Mouse (Mus musculus): ENCODE measurements around the gene Celf2.
"Not testable (repeated sequence)": the region's sequence is repeated elsewhere in the genome, so short reads cannot be mapped to it uniquely, and the experiment has no call there.

Gene Celf2

DNA sequence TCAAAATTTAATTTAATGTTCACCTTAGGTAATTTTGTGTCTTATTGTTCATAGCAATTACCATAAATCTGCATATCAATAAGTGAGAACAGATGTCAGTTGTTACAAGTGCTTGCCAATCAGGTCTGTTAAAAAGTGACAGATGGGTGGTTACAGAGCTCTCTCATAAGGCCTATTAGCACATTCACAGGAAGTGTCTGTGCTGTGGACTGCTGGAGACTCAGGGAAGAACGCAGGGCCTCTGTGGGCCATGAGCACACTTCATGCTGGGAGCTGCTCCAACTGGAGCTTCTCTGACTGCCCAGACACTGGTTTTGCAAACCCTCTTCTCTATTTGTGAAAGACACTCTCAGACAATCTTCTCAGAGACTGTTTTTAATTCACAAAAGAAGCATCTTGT, 914.6 kb downstream of the Celf2 start:
- DNase-seq (ENCODE audit: low spot score) = no peak

DNA sequence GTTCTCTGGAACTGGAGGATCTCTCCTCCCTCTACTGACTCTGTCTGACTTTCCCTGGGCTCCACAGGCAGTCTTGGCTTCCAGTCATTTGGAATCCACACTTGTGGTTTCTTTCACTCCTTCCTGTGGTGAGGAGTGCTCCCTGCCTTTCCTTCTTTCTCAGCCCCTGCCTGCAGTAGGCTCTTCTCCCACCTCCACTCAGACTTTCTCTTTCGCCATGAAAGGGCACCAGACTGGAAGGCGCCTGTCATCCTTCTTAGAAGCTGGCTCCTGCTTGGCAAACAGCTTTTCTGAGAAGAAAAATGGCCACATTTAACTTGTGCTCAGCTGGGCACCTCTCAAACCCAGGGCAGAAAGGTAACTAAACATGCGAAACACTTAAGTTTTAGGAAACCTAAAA, 915.2 kb downstream of the Celf2 start:
- no peak for DNase-seq (ENCODE audit: low spot score)

DNA sequence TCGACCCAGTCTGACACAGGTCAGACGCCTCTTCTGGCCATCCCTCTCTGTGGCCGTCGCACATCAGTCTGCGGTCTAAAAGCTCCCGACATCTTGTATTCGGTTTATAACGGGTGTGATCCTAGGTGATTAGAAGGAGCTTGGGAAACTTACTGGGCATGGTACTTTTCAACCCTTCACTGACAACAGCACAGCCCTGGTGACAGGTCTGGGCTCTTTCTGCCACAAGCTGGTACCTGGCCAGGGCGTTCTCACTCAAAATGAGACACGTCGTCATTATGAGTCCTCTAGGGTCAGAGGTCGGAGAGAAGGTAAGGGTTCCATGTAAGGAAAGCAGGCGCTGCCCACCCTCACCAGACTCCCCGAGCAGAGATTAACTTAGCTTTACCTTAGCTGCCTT, 915.6 kb downstream of the Celf2 start:
- DNase-seq (ENCODE audit: low spot score) = no peak

DNA sequence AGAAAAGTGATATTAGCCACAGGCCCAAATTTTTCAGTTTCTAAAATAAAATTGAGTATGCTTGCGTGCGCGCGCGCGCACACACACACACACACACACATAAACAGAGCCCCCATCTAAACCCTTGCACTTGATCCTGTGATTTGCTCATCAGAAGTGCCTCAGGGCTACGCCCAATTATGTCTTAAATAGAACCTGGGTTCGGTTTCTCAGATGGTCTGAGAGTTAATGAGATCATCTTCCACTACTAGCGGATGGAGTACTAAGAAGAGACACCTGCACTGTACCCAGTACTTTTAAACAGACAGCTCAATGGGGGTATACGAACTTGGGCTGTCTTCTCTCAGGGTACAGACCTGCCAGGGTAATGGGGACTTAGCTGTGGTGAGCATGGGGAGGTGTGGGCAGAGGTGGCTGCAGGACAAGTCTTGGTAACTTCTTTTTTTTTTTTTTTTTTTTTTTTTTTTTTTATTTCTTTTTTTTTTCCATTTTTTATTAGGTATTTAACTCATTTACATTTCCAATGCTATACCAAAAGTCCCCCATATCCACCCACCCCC, 923.2 kb downstream of the Celf2 start:
- DNase-seq (ENCODE audit: low spot score) = no peak

DNA sequence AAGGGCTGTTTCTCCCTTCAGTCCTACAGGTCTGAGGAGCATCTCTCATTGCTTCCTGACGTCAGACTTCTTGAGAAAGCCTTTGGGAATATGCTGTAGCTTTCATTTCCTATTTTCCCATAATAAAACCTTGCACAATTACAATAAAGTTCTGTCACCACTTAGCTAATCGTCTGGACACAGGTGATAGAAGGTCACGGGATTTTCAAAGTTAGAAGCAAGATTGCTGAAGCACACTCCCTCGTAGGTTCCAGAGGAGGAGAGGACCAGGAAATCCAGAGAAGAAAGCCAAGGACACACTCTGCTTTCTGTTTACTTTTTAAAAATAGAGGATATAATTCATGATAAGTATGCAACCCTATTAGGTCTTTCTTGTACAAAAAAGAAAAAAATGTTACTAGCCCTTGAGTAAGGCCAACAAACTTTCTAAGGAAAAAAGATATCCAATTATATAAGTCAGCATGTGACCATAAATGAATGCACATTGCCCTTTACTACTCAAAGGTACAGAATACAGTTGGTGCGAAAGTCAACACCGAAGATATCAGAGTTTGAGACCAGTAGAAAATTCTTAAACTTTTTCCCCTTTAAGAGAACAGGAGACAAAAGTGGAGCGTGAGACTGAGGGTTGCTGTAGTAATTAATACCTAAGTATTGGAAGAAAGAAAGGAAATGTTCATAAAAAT, 924.2 kb downstream of the Celf2 start:
- no peak for DNase-seq (ENCODE audit: low spot score)

DNA sequence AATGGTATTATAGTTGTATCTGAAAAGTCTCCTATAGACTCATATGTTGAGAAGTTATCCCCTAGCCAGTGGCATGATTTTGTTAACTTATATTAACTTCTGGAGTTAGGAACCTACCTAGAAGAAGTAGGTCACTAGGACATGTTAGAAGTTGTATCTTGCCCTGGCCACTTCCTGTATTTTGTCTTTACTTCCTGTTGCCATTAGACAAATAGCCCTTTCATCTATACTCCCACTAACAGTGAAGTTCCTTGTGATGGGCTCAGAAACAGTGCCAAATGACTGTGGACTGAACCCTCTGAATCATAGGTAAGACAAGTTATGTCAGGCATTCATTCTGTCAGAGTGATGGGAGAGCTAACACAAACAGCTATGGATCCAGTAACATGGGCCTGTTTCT, 926.7 kb downstream of the Celf2 start:
- DNase-seq (ENCODE audit: low spot score) = no peak

DNA sequence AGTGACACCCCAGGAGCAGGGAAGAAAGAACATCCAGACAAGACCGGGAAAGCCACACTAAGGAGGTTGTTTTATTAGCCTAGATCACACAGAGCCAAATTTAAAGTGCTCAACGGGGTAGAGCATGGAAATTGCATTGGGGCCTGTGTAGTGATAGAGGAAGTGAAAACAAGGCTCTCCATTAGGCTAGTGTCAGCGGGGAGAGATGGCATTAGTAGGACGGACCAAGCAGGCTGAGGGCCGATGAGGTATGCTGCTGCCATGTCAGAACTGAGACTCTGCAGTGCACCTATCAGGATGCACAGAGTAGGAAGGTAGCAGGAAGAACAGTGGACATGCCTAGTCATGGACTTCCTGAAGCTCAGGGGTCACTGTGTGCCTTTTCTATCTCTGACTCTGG, 929.3 kb downstream of the Celf2 start:
- DNase-seq (ENCODE audit: low spot score) = no peak

DNA sequence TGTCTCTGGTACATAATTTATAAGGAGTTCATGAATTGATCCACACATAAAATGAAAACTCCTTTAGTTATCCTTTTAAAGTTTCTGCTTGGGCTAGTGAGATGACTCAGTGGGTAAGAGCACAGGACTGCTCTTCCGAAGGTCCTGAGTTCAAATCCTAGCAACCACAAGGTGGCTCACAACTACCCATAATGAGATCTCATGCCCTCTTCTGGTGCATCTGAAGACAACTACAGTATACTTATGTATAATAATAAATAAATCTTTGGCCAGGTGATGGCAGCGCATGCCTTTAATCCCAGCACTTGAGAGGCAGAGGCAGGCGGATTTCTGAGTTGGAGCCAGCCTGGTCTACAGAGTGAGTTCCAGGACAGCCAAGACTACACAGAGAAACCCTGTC, 934.0 kb downstream of the Celf2 start:
- not testable (repeated sequence) for DNase-seq (ENCODE audit: low spot score)

DNA sequence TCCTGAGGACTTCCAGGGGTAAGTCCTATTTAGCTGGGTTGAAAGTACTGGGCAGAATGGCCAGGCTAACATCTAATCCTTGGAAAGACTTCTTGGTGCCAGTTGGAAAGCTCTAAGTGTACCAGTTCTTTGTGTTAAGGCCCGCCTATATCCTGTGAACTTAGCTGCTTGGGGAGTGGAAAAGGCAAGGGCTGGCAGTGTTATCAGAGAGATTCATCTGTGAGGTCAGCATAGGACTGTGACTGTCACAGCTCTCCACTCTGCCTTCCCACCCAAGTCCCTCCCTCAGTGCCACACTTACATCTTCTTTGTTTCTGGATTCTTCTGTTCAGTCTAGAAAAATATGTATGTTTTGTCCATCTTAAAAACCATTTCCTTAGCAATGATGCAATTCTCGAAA, 935.7 kb downstream of the Celf2 start:
- no peak for DNase-seq (ENCODE audit: low spot score)

DNA sequence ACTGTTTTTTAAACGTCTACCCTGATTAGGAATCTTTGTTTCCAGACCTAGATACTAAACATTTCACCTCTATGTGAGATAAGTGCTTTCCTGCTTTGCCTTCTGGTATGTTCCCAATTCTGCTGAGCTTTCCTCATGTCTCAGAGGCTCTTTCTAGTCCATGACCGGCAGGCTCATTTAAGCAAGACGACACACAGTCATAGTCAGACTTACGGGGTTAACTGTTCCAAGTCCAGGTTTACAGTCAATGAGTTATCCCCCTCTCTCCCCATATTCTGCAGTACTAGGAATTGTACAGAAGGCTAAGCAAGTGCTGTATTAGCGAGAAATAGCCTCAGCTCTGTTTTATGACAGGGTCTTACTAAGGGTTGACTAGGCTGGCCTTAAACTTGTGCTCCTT, 936.4 kb downstream of the Celf2 start:
- no peak for DNase-seq (ENCODE audit: low spot score)

DNA sequence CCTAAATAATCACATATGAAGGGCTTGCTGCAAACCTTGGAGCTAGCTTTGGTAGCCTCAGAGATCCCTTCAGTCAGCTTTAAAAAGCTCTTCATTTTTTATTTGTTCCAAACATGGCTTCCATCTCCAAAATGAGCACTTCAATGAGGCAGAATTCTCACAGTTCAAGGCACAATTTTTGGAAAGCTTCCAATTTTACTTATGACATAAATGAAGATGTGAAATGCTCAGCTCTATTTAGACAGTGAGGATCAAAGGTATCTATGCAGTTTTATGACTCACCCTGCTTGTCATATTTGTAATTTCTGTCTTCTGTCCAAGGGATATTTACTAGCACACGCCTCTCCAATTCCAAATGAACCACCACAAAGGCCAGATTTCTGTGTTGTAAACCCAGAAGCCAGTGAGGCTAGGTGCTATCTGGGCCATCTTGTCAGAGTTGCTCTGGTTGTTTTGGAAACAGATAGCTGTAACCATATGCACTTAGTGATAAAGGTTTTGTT, 940.3 kb downstream of the Celf2 start:
- DNase-seq (ENCODE audit: low spot score) = no peak

DNA sequence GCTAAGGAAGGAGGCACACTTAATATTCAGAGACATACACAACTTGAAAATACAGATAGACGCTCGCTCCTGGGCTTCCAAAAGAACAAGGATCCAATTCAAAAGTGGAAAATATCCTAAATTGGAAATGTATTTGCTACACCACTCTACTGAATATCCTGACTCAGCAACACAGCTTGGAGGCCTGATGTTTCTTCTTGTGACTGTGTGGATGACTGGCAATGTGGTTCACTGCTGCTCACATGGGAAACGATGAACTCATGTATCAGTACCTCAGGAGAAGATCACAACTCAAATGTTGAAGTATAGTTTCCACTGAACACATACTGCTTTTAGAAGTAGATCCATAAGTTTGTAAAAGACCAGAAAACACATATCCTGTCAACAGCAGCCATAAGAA, 944.2 kb downstream of the Celf2 start:
- DNase-seq (ENCODE audit: low spot score) = no peak

DNA sequence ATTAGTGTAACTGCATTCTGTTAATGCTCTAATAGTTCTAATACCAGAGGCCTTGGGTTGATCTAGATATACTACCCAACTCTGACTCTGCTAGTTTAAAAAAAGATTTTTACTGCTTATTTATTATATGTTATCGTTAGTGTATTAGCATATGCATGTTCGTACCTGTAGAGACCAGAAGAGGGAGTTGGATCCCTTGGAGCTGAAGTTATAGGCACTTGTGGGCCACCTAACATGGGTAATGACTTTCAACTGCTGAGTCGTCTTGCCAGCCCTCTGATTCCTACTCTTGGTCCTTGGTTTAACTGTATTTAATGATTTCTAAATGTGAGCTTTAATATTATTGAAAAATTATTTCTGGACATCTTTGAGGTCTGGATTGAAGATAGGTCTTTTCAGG, 948.0 kb downstream of the Celf2 start:
- DNase-seq (ENCODE audit: low spot score) = no peak

DNA sequence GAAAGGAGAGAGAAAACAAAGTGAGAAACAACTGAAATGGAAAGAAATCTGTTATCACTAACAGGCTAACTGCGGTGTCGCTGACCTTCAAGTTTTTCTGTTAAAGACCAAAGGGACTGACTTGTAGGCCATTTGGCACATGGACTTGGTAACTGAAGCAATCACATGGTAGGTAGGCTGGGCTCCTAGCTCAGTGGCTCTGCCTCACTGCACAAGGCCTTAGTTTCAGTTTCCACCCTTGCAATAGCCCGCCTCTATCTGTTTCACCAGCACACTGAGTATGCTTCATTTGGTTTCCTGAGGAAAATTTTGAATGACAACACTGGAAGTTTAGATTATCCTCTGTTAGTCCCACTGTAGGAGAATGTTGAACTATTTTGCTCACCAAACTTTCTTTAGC, 948.6 kb downstream of the Celf2 start:
- DNase-seq (ENCODE audit: low spot score) = no peak

DNA sequence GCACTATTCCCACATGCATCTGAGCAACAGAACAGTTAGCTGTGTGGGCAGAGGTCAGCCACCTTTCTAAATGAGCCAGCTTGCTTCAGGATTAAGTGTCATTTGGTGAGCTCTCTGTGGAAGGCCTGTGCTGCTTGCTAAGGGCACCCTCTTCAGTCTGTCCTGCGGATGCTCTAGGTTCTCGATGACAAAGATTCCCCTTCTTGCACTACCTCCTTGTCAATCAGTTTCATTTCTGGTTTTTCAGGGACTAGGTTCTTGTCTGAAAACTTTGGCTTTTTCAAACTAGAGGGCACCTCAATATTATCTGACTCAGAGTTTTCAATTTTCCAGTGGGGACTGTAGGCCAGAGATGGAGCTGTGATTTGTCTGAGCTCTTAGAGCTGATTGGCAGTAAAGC, 949.8 kb downstream of the Celf2 start:
- no peak for DNase-seq (ENCODE audit: low spot score)

DNA sequence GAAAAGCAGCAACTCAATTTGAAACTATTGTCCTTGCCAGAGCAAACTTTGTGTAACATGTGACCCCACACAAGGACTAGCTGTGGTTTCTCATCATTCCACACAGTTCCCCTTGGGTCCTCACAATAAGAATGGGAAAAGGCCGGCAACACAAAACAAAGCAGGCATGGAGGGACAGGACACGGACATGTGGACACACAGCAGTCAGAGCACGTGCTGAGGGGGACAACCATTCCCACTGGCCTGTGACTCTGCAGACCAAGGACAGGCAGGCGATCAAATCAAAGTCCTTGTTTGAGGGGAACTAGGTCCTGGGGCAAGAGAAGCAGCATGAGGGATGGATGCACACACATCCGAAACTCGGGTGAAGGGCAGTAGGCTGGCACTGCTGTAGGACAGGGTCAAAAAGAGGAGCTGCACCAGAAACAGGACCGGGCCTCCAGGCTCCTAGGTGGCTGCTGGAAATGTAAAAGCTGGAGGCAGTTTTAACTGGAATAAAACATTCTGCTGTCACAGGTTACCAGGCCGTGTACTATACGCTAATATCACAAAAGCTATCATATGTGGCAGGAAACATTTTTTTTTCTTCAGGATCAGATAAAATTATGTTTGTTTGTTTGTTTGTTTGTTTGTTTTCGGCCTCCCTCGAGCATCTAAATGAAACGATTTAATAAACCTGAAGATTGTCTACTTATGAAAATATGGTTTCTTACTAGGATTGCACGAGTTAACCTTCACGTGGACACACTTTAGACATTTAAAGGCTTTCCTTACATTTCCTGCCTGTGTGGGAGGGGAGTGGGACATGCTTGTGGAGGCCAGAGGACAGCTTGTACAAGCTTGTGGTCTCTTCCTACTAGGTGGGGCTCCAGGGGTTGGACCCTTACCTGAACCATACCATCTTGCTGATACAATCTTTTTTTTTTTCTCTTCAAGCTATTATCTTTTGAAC, 950.8 kb downstream of the Celf2 start:
- no peak for DNase-seq (ENCODE audit: low spot score)

DNA sequence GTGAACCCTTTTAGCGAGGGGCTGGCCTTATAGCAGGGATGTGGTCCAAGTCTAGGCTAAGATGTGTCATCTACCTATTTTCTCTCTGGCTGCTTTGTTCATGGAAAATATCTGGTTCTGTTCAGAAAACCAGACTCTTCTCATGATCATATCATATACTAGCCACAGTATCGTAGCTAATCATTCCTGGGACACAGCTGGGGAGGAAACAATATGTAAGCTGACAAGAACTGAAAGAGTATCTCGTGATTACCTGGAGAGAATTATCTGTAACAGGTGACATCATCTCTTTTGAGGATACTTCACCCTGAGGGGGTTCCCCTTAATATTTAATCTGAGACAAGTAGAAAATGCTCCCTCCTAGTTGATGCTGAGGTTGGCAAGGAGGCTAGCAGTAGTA, 951.6 kb downstream of the Celf2 start:
- no peak for DNase-seq (ENCODE audit: low spot score)

DNA sequence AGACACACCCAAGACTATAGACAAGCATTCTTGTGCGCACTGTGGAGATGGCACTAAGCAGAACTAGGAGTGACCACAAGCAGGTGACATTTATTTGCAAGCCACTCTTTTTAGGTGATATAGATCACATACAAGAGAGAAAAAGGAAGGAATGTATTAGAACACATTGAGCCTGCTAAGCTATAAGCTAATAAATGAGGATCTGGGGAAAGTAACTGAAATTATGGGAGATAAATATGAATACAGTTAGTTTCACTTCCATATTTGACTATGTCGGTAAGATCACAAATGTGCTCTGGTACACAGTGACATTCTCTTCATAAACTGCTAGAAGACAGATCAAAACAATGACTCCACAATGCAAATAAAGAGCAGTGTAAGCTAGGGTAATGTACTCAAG, 952.5 kb downstream of the Celf2 start:
- DNase-seq (ENCODE audit: low spot score) = no peak

DNA sequence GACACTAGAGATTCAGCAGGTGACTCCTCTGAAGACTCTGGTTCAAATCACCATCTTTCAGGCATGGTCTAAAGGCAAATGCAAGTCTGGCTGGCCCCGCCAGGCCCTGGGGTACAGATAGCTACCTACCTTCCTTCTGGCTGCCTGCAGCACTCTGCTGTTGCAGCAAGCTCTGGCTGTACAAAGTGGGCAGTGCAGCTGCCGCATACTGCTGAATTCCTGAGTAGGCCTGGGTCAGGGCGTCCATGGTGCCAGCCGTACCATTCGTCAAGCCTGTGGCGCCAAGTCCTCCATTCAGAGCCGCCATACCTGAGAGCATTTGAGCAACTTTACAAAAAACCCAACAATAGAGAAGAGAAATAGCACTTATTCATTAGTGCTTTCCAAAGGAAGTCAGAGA, 955.7 kb downstream of the Celf2 start:
- no peak for DNase-seq (ENCODE audit: low spot score)

DNA sequence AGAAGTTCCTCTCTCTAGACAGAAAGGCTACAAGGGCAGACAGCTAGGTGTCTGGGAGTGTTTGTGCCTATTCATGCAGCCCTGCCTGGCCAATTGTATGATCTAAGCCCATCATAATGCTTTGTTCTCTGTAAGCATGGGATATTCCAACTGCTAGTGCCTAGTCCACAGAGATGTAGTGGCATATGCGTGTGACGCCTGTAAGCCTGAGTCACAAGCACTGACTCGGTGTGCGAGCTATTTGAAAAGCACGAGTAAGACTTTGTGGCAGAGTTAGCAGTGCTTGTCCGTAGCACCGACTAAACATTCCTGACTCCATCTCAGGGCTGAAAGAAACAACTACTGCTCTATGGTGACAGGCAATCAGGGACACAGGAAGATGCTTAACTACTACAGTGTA, 960.1 kb downstream of the Celf2 start:
- no peak for DNase-seq (ENCODE audit: low spot score)

DNA sequence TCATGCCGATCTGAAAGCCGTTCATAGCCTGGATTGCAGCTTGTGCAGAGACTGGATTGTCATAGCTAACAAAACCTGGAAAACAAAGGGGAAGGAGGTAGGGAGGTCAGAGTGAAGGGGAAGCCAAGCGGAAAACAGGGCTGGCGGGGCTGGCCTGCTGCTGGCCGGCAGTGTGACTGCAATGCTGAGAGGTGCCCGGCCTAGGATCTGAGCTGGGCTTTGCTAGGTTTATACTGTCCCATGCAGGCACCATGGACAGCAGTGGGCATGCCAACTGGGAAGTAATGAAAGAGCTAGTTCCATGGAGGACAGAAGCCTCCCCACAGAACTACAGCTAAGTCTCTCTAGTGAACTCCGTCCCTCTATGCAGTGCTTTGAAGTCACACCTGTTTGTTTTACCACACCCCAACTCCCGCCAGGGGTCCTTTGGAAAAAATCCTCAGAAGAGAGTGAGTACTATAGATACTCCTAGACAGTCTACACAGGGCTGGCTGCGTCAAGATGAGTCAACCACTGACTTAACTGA, 962.2 kb downstream of the Celf2 start:
- no peak for DNase-seq (ENCODE audit: low spot score)

DNA sequence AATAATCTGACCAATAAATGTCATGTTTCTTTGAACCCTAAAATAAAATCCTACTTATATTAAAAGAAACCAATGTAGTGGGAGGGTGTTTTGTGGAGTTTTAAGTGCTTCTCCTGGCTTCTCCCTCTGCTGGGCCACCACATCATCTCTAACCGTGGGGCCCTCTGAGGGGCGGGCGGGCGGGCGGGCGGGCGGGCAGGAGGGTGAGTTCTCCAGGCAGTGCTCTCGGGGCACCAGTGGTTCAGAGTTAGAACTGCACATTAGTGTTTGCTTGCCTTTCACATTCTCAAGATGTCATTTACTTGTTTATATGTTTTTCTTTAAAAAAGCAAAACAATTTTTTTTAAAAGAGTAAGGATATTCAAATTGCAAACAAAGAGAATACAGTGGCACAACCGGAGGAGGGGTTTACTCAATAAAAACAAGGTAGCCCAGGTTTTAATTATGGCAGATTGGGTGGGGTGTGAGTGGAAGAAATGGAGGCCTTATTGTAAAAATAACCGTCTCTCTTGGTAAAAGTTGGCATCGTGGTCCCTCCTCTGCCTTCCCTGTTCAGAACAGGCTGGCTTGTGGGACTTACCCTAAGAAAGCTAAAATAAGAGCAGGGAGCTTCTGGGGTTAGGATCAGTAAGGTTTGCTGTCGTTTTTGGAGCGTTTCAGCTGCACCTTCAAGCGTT, 962.8 kb downstream of the Celf2 start:
- DNase-seq (ENCODE audit: low spot score) = no peak

All from ovary, adult 18-20 months (tissue).